Mouse (Mus musculus) lung, embryonic 15.5 days (tissue): ENCODE results near the gene Trim67. TPM values are rescaled to one million over a fixed set of nuclear protein-coding genes. Genes with fewer than 3 reads are reported as not detected.

Experiments
- ATAC-seq: fragments of 200-750 bp; cut with Nextera tagmentation; 2 replicates; pipeline ENCODE4 v1.8.0; 2017; ENCODE audit warnings: moderate number of reproducible peaks, borderline replicate concordance; ENCODE audit not compliant: low FRiP score, low TSS enrichment; ENCODE audit errors: extremely low read depth
- H3K27ac ChIP-seq: fragments of 300-500 bp; sonication (generic); 2 replicates; pipeline ENCODE4 v1.5.1; 2015; ENCODE audit warnings: moderate library complexity, mild to moderate bottlenecking, inconsistent platforms
- H3K27me3 ChIP-seq: fragments of 300-500 bp; sonication (generic); 2 replicates; pipeline ENCODE4 v1.6.1; 2015; ENCODE audit warnings: inconsistent platforms
- H3K36me3 ChIP-seq: fragments of 300-500 bp; sonication (generic); 2 replicates; pipeline ENCODE4 v1.6.1; 2015; ENCODE audit warnings: inconsistent platforms
- H3K4me1 ChIP-seq: fragments of 300-500 bp; sonication (generic); 2 replicates; pipeline ENCODE4 v1.6.1; 2015; ENCODE audit warnings: inconsistent platforms
- H3K4me2 ChIP-seq: fragments of 300-500 bp; sonication (generic); 2 replicates; pipeline ENCODE4 v1.6.1; 2015; ENCODE audit warnings: inconsistent platforms, mild to moderate bottlenecking, moderate library complexity
- H3K4me3 ChIP-seq: fragments of 300-500 bp; sonication (generic); 2 replicates; pipeline ENCODE4 v1.5.1; 2015; ENCODE audit warnings: mild to moderate bottlenecking, inconsistent platforms
- H3K9ac ChIP-seq: fragments of 300-500 bp; sonication (generic); 2 replicates; pipeline ENCODE4 v1.6.1; 2015; ENCODE audit warnings: inconsistent platforms
- H3K9me3 ChIP-seq: fragments of 300-500 bp; sonication (generic); 2 replicates; pipeline ENCODE4 v1.6.1; 2016; ENCODE audit warnings: inconsistent platforms
- WGBS: fragments of 180-500 bp; shearing (Covaris S2); methylation state at CpG from one replicate; pipeline ENCODE4 v1.1.7; 2015; 5-methylcytosine and 5-hydroxymethylcytosine counted together
- polyA plus RNA-seq: library from polyadenylated mRNA; unstranded; fragments of >200 nt; fragmentation: Nextera tagmentation; extraction: Ambion mirVana; gene quantifications from 2 replicates; pipeline ENCODE4 v1.2.1, GENCODE M21; 2015

The Trim67 gene
- polyA plus RNA-seq, 1 experiment from 2014 or later = 0.66 TPM

DNA sequence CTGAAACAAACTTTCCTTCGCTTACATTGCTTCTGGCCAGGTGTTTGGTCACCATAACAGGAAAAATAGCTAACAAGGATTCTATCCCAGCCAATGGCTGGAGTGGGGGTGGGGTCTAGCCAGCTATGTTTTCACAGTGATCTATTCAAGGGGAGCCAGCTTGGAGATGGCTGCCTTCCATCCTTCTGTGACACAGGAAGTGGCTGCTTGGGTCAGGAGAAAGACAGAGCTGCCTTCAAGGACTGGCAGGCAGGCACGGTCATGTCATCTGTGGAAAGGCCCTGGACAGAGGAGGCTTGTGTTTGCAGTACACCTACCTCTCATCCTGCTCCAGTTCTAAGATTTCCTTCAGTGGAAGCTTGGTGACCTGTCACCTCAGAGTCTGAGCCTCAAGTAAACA lies 20.5 kb upstream of the Trim67 start:
- no peak overlapping the region for H3K9ac ChIP-seq
- ATAC-seq = no peak

GRCm38 (mm10) chr8:124775695-124776094 lies 17.2 kb upstream of the Trim67 start:
- H3K27ac ChIP-seq = no peak overlapping the region
- 12% methylated on average over 16 of the region's 16 CpGs for WGBS
- peak overlapping the region; percentile 17; the same call in 1 of the 2 replicates for H3K4me3 ChIP-seq
- H3K4me2 ChIP-seq = peak overlapping the region; percentile 51
- H3K36me3 ChIP-seq = no peaks in the 10 kb centered on the region
- no peaks in the 10 kb centered on the region for H3K9me3 ChIP-seq
- H3K27me3 ChIP-seq = no peaks in the 10 kb centered on the region; the same call in 1 of the 2 replicates
- H3K4me1 ChIP-seq = peaks cover 22% of the 10 kb centered on the region
- ATAC-seq = no peak
- no peak overlapping the region for H3K9ac ChIP-seq

More for the DNA sequence above, 20.5 kb upstream of the Trim67 start:
- 30% methylated on average over 2 of the region's 2 CpGs for WGBS
- H3K27me3 ChIP-seq = no peaks in the 10 kb centered on the region
- no peaks in the 10 kb centered on the region for H3K9me3 ChIP-seq
- H3K4me1 ChIP-seq = peaks cover 19% of the 10 kb centered on the region
- H3K27ac ChIP-seq = no peak overlapping the region
- no peak overlapping the region for H3K4me2 ChIP-seq
- H3K4me3 ChIP-seq = no peak overlapping the region
- no peaks in the 10 kb centered on the region for H3K36me3 ChIP-seq

GRCm38 (mm10) chr8:124780236-124780635 lies 12.7 kb upstream of the Trim67 start:
- ATAC-seq = no peak
- no peak overlapping the region for H3K4me2 ChIP-seq
- 6% methylated on average over 7 of the region's 7 CpGs for WGBS
- H3K27me3 ChIP-seq = no peaks in the 10 kb centered on the region; the same call in 1 of the 2 replicates
- H3K36me3 ChIP-seq = no peaks in the 10 kb centered on the region
- no peak overlapping the region for H3K9ac ChIP-seq
- no peaks in the 10 kb centered on the region for H3K9me3 ChIP-seq
- H3K27ac ChIP-seq = no peak overlapping the region
- H3K4me3 ChIP-seq = no peak overlapping the region
- peaks cover 7% of the 10 kb centered on the region for H3K4me1 ChIP-seq

- H3K36me3 ChIP-seq = no peaks in the 10 kb centered on the region
- ATAC-seq = no peak
- H3K4me3 ChIP-seq = no peak overlapping the region
- H3K9ac ChIP-seq = no peak overlapping the region
- H3K27ac ChIP-seq = no peak overlapping the region
- H3K4me1 ChIP-seq = peaks cover 3% of the 10 kb centered on the region; the same call in 1 of the 2 replicates
- WGBS = 77% methylated on average over 3 of the region's 3 CpGs
- H3K4me2 ChIP-seq = no peak overlapping the region
- no peaks in the 10 kb centered on the region; the same call in 1 of the 2 replicates for H3K27me3 ChIP-seq
- H3K9me3 ChIP-seq = no peaks in the 10 kb centered on the region
Observed at GRCm38 (mm10) chr8:124782431-124782830, 10.5 kb upstream of the Trim67 start.

- Histone ChIP-seq H3K9me3 (no peaks in the 10 kb centered on the region), H3K9ac (no peak overlapping the region), H3K4me3 (no peak overlapping the region), H3K4me2 (no peak overlapping the region), H3K4me1 (peaks cover 3% of the 10 kb centered on the region; the same call in 1 of the 2 replicates), H3K27me3 (peaks cover 3% of the 10 kb centered on the region; the same call in 1 of the 2 replicates), H3K36me3 (no peaks in the 10 kb centered on the region), H3K27ac (no peak overlapping the region)
- no peak for ATAC-seq
- 80% methylated on average over 15 of the region's 15 CpGs for WGBS
Observed at GRCm38 (mm10) chr8:124783228-124783627, 9.7 kb upstream of the Trim67 start.

DNA sequence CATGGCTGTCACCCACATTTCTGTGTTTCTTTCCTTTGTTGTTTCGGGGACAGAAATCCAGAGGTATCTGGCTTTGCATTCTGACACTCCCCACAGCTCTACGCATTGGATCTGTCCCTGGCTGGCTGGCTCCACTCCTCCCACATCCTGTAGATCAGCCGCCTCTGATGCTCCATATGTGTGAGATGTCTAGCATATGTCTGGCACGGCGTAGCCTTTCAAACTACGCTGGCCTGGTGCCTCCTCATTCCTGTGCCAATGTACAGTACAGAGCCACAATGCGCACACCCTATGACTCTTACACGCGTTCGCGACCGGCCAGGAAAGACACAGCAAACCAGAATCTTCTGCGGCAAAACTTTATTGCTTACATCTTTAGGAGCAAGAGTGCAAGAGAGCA lies 8.3 kb upstream of the Trim67 start:
- WGBS = 82% methylated on average over 13 of the region's 13 CpGs
- no peaks in the 10 kb centered on the region for H3K9me3 ChIP-seq

DNA sequence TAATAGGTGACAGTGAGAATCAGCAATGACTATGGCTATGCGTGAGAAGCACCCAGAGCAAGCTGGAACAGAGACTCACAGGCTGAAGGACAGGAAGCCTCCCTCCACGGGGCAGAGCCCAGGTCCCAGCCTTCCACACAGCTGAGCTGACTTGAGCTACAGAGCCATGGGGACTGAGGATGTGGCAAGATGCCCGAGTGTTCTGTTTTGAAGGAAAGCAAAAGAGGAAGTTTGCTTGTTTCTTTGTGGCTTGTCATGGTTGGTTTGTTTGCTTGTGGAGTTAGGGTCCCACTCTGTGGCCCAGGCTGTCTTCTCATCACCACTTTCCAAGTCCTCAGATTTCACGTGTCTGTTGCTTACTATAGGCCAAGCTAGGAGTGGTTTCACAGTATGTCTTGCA lies 2.2 kb upstream of the Trim67 start:
- H3K4me3 ChIP-seq = no peak overlapping the region
- H3K27ac ChIP-seq = no peak overlapping the region
- peaks cover 60% of the 10 kb centered on the region for H3K27me3 ChIP-seq
- H3K4me2 ChIP-seq = no peak overlapping the region
- H3K36me3 ChIP-seq = no peaks in the 10 kb centered on the region
- no peaks in the 10 kb centered on the region for H3K9me3 ChIP-seq
- H3K9ac ChIP-seq = no peak overlapping the region
- ATAC-seq = no peak
- whole genome bisulfite sequencing = 76% methylated on average over 4 of the region's 4 CpGs
- peaks cover 31% of the 10 kb centered on the region for H3K4me1 ChIP-seq

More for the DNA sequence above, 8.3 kb upstream of the Trim67 start:
- Histone ChIP-seq H3K36me3 (no peaks in the 10 kb centered on the region), H3K4me1 (peaks cover 3% of the 10 kb centered on the region; the same call in 1 of the 2 replicates), H3K27me3 (peaks cover 3% of the 10 kb centered on the region; the same call in 1 of the 2 replicates), H3K27ac (no peak overlapping the region), H3K9ac (no peak overlapping the region), H3K4me2 (no peak overlapping the region), H3K4me3 (no peak overlapping the region)
- no peak for ATAC-seq

DNA sequence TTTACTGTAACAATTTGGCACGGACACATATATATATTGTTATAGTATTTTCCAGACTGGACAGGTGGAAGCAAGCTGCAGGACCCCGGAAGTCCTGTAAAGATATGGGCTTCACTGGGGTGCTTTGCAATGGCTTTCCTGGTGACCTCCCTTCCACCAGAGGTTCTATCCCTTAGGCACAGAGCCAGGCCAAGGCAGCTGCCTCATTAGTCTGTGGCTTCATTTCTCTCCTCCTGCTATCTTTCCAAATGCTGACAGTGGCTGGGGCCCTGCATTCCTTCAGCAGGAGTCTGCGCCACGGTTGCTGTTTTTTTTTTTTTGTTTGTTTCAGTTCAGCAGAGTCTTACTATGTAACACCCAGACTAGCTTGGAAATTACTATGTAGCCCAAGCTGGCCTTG lies 1.1 kb upstream of the Trim67 start:
- WGBS = 39% methylated on average over 4 of the region's 4 CpGs
- Histone ChIP-seq H3K36me3 (no peaks in the 10 kb centered on the region), H3K4me2 (peak overlapping the region; percentile 100), H3K9ac (no peak overlapping the region), H3K9me3 (no peaks in the 10 kb centered on the region), H3K27me3 (peaks cover 71% of the 10 kb centered on the region), H3K27ac (no peak overlapping the region), H3K4me1 (peaks cover 31% of the 10 kb centered on the region), H3K4me3 (peak overlapping the region; percentile 52)
- no peak for ATAC-seq

GRCm38 (mm10) chr8:124792186-124792585 lies 706 bp upstream of the Trim67 start:
- no peak overlapping the region for H3K27ac ChIP-seq
- no peak for ATAC-seq
- H3K4me1 ChIP-seq = peaks cover 31% of the 10 kb centered on the region
- peak overlapping the region; percentile 100 for H3K4me2 ChIP-seq
- H3K9ac ChIP-seq = no peak overlapping the region
- H3K9me3 ChIP-seq = no peaks in the 10 kb centered on the region
- no peaks in the 10 kb centered on the region for H3K36me3 ChIP-seq
- WGBS = under 1% methylated on average over 32 of the region's 32 CpGs
- H3K27me3 ChIP-seq = peaks cover 75% of the 10 kb centered on the region
- H3K4me3 ChIP-seq = peak overlapping the region; percentile 52

GRCm38 (mm10) chr8:124793172-124793651 lies 320 bp downstream of the Trim67 start:
- Histone ChIP-seq H3K27me3 (peaks cover 72% of the 10 kb centered on the region), H3K27ac (no peak overlapping the region), H3K4me3 (peak overlapping the region; percentile 52), H3K9me3 (no peaks in the 10 kb centered on the region), H3K4me1 (peaks cover 31% of the 10 kb centered on the region), H3K4me2 (peak overlapping the region; percentile 100), H3K9ac (no peak overlapping the region), H3K36me3 (no peaks in the 10 kb centered on the region)
- ATAC-seq = peak; percentile 86
- WGBS = under 1% methylated on average over 50 of the region's 51 CpGs

DNA sequence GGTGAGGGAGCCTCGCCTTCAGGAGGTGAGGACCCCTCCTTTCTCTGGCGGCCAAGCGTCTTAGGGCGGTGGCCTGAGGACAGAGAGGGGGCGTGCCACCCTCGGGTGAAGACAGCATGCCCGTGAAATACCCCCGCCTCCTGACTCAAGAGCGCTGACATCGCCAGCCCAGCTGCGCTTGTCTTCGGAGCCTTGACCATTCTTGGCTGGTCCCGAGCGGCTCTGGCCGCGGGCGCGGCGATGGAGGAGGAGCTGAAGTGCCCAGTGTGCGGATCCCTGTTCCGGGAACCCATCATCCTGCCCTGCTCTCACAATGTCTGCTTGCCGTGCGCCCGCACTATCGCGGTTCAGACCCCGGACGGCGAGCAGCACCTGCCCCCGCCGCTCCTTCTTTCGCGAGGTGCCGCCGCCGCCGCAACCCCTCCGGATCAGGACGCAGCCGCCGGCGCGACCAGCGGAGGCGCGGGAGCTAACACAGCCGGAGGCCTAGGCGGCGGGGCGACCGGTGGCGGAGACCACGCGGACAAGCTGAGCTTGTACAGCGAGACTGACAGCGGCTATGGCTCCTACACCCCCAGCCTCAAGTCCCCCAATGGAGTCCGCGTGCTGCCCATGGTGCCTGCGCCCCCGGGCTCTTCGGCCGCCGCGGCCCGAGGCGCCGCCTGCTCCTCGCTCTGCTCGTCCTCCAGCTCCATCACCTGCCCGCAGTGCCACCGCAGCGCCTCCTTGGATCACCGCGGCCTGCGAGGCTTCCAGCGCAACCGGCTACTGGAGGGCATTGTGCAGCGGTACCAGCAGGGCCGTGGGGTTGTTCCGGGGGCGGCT lies 981 bp downstream of the Trim67 start:
- H3K4me2 ChIP-seq = peak overlapping the region; percentile 100
- H3K4me3 ChIP-seq = peak overlapping the region; percentile 52
- ATAC-seq = no peak
- H3K9me3 ChIP-seq = no peaks in the 10 kb centered on the region
- no peaks in the 10 kb centered on the region for H3K36me3 ChIP-seq
- WGBS = under 1% methylated on average over 78 of the region's 81 CpGs
- no peak overlapping the region for H3K9ac ChIP-seq
- peaks cover 31% of the 10 kb centered on the region for H3K4me1 ChIP-seq
- H3K27ac ChIP-seq = no peak overlapping the region
- H3K27me3 ChIP-seq = peaks cover 72% of the 10 kb centered on the region

- no peaks in the 10 kb centered on the region for H3K36me3 ChIP-seq
- peaks cover 31% of the 10 kb centered on the region for H3K4me1 ChIP-seq
- peaks cover 72% of the 10 kb centered on the region for H3K27me3 ChIP-seq
- peak overlapping the region; percentile 100 for H3K4me2 ChIP-seq
- H3K27ac ChIP-seq = no peak overlapping the region
- peak; percentile 19; the same call in 1 of the 2 replicates for ATAC-seq
- H3K9me3 ChIP-seq = no peaks in the 10 kb centered on the region
- WGBS = under 1% methylated on average over 25 of the region's 25 CpGs
- peak overlapping the region; percentile 52 for H3K4me3 ChIP-seq
- no peak overlapping the region for H3K9ac ChIP-seq
Observed at GRCm38 (mm10) chr8:124794486-124794780, 1.5 kb downstream of the Trim67 start.
